Mouse (Mus musculus) intestine, embryonic 16.5 days (tissue): ENCODE measurements around the gene Cdk2ap1. TPM values are rescaled to one million over a fixed set of nuclear protein-coding genes. Genes with fewer than 3 reads are reported as not detected.
"Not testable (repeated sequence)": the region's sequence is repeated elsewhere in the genome, so short reads cannot be mapped to it uniquely, and the experiment has no call there.

Experiments
- ATAC-seq: fragments of 200-750 bp; cut with Nextera tagmentation; 2 replicates; pipeline ENCODE4 v1.8.0; 2017; ENCODE audit warnings: moderate TSS enrichment, moderate library complexity
- H3K27ac ChIP-seq: fragments of 300-500 bp; sonication (generic); 2 replicates; pipeline ENCODE4 v1.5.1; 2014; ENCODE audit warnings: mild to moderate bottlenecking, low read length
- H3K27me3 ChIP-seq: fragments of 300-500 bp; sonication (generic); replicated peaks from 2 replicates; pipeline ENCODE4 v1.6.1; 2014; ENCODE audit warnings: low read length, control low read depth, mixed read lengths; ENCODE audit not compliant: control insufficient read depth, insufficient read depth
- H3K36me3 ChIP-seq: fragments of 300-500 bp; sonication (generic); 2 replicates; pipeline ENCODE4 v1.6.1; 2014; ENCODE audit warnings: low read length, control low read depth; ENCODE audit not compliant: control insufficient read depth, insufficient read depth
- H3K4me1 ChIP-seq: fragments of 300-500 bp; sonication (generic); 2 replicates; pipeline ENCODE4 v1.6.1; 2014; ENCODE audit warnings: low read length, control low read depth, mixed read lengths; ENCODE audit not compliant: control insufficient read depth, insufficient read depth
- H3K4me2 ChIP-seq: fragments of 300-500 bp; sonication (generic); 2 replicates; pipeline ENCODE4 v1.6.1; 2014; ENCODE audit warnings: low read depth, low read length, control low read depth
- H3K4me3 ChIP-seq: fragments of 300-500 bp; sonication (generic); 2 replicates; pipeline ENCODE4 v1.5.1; 2014; ENCODE audit warnings: mild to moderate bottlenecking, low read length
- H3K9ac ChIP-seq: fragments of 300-500 bp; sonication (generic); 2 replicates; pipeline ENCODE4 v1.6.1; 2014; ENCODE audit warnings: low read depth, low read length
- H3K9me3 ChIP-seq: fragments of 300-500 bp; sonication (generic); 2 replicates; pipeline ENCODE4 v1.6.1; 2016; ENCODE audit warnings: low read length, control low read depth; ENCODE audit not compliant: control insufficient read depth
- WGBS: fragments of 180-500 bp; shearing (Covaris S2); extraction: QIAGEN DNeasy Blood & Tissue Kit; methylation state at CpG from one replicate; pipeline ENCODE4 v1.1.7; 2014; 5-methylcytosine and 5-hydroxymethylcytosine counted together
- polyA plus RNA-seq: library from polyadenylated mRNA; unstranded; fragments of >200 nt; fragmentation: Nextera tagmentation; extraction: Ambion mirVana; gene quantifications from 2 replicates; pipeline ENCODE4 v1.2.1, GENCODE M21; 2015

The Cdk2ap1 gene
- polyA plus RNA-seq, 1 experiment from 2014 or later, result 21.1 TPM

GRCm38 (mm10) chr5:124310091-124310490 is 52.8 kb downstream of the Cdk2ap1 start:
- no peak for ATAC-seq
- Histone ChIP-seq H3K27ac (no peak overlapping the region), H3K4me2 (no peak overlapping the region), H3K36me3 (peaks cover 14% of the 10 kb centered on the region), H3K27me3 (no peaks in the 10 kb centered on the region), H3K4me3 (no peak overlapping the region), H3K4me1 (no peaks in the 10 kb centered on the region), H3K9me3 (0 out of 2 replicates have a peak, but pooled peaks cover 5% of the 10 kb centered on the region), H3K9ac (no peak overlapping the region)
- WGBS, result 93% methylated on average over 11 of the region's 11 CpGs

- H3K4me3 ChIP-seq, result no peak overlapping the region
- no peak overlapping the region for H3K27ac ChIP-seq
- H3K9me3 ChIP-seq, result 0 out of 2 replicates have a peak, but pooled peaks cover 5% of the 10 kb centered on the region
- no peaks in the 10 kb centered on the region for H3K27me3 ChIP-seq
- ATAC-seq, result no peak
- no peak overlapping the region for H3K4me2 ChIP-seq
- H3K4me1 ChIP-seq, result no peaks in the 10 kb centered on the region
- 91% methylated on average over 10 of the region's 10 CpGs for WGBS
- peaks cover 14% of the 10 kb centered on the region for H3K36me3 ChIP-seq
- H3K9ac ChIP-seq, result no peak overlapping the region
Measured at GRCm38 (mm10) chr5:124309155-124309554, 53.7 kb downstream of the Cdk2ap1 start.

GRCm38 (mm10) chr5:124302853-124303252 is 60.0 kb downstream of the Cdk2ap1 start:
- H3K9me3 ChIP-seq, H3K27ac ChIP-seq, H3K27me3 ChIP-seq, ATAC-seq, H3K9ac ChIP-seq, H3K4me1 ChIP-seq, H3K4me3 ChIP-seq, H3K4me2 ChIP-seq: not testable (repeated sequence)
- WGBS, result 89% methylated on average over 6 of the region's 6 CpGs
- H3K36me3 ChIP-seq, result peaks cover 15% of the 10 kb centered on the region

GRCm38 (mm10) chr5:124300132-124300531 is 62.8 kb downstream of the Cdk2ap1 start:
- 63% methylated on average over 4 of the region's 4 CpGs for WGBS
- ATAC-seq, result peak; percentile 88
- Histone ChIP-seq H3K27ac (no peak overlapping the region), H3K27me3 (no peaks in the 10 kb centered on the region), H3K4me2 (no peak overlapping the region), H3K9ac (no peak overlapping the region), H3K36me3 (peaks cover 15% of the 10 kb centered on the region), H3K4me1 (no peaks in the 10 kb centered on the region), H3K9me3 (no peaks in the 10 kb centered on the region), H3K4me3 (no peak overlapping the region)

- H3K4me3 ChIP-seq, H3K27me3 ChIP-seq, H3K4me2 ChIP-seq, H3K27ac ChIP-seq, ATAC-seq, H3K9me3 ChIP-seq, H3K9ac ChIP-seq, H3K4me1 ChIP-seq: not testable (repeated sequence)
- peaks cover 15% of the 10 kb centered on the region for H3K36me3 ChIP-seq
- 67% methylated on average over 3 of the region's 4 CpGs for WGBS
Measured at GRCm38 (mm10) chr5:124299307-124299706, 63.6 kb downstream of the Cdk2ap1 start.

GRCm38 (mm10) chr5:124296475-124296874 is 66.4 kb downstream of the Cdk2ap1 start:
- no peak overlapping the region for H3K9ac ChIP-seq
- 92% methylated on average over 4 of the region's 4 CpGs for WGBS

More at GRCm38 (mm10) chr5:124296475-124296874, 66.4 kb downstream of the Cdk2ap1 start:
- Histone ChIP-seq H3K4me1 (no peaks in the 10 kb centered on the region), H3K36me3 (peaks cover 17% of the 10 kb centered on the region; the same call in 1 of the 2 replicates), H3K27ac (no peak overlapping the region), H3K4me2 (no peak overlapping the region), H3K4me3 (no peak overlapping the region), H3K27me3 (no peaks in the 10 kb centered on the region), H3K9me3 (no peaks in the 10 kb centered on the region)
- ATAC-seq, result no peak

Other genes starting within 250 kb of the Cdk2ap1 start
- gene Arl6ip4, start 247.0 kb downstream of the Cdk2ap1 start, polyA plus RNA-seq, result 78.1 and 84.8 TPM in 2 replicates
- gene Pitpnm2, start 113.3 kb downstream of the Cdk2ap1 start, polyA plus RNA-seq, result 1.8 and 2.4 TPM in 2 replicates
- 5.6 and 6.6 TPM in 2 replicates for gene Mphosph9, start 35.1 kb downstream of the Cdk2ap1 start, polyA plus RNA-seq
- 13.6 and 14.9 TPM in 2 replicates for gene 2810006K23Rik, start 35.0 kb downstream of the Cdk2ap1 start, polyA plus RNA-seq
- 78.6 and 83.7 TPM in 2 replicates for gene Sbno1, start 62.9 kb upstream of the Cdk2ap1 start, polyA plus RNA-seq
- gene Kmt5a, start 76.8 kb upstream of the Cdk2ap1 start, polyA plus RNA-seq, result 50.6 and 54.3 TPM in 2 replicates
- gene Rilpl2, start 115.3 kb upstream of the Cdk2ap1 start, polyA plus RNA-seq, result 55.1 and 55.4 TPM in 2 replicates
- 20.1 and 20.9 TPM in 2 replicates for gene Snrnp35, start 120.1 kb upstream of the Cdk2ap1 start, polyA plus RNA-seq
- 8.6 and 8.8 TPM in 2 replicates for gene Rilpl1, start 168.3 kb upstream of the Cdk2ap1 start, polyA plus RNA-seq
- gene Tmed2, start 177.6 kb upstream of the Cdk2ap1 start, polyA plus RNA-seq, result 635 and 649 TPM in 2 replicates
- gene Ddx55, start 189.8 kb upstream of the Cdk2ap1 start, polyA plus RNA-seq, result 12.5 and 14.5 TPM in 2 replicates
- gene Eif2b1, start 216.0 kb upstream of the Cdk2ap1 start, polyA plus RNA-seq, result 85.5 and 86.6 TPM in 2 replicates
- gene Gtf2h3, start 216.1 kb upstream of the Cdk2ap1 start, polyA plus RNA-seq, result 51.2 and 52.2 TPM in 2 replicates